Mouse (Mus musculus) brain, embryonic 14.5 days (tissue): Measurements from ENCODE around the gene Hmcn1.

Source experiments
- CTCF ChIP-seq: fragments of 200-500 bp; IDR thresholded peaks from 2 replicates; pipeline ENCODE4 v1.5.1; 2012; ENCODE audit warnings: inconsistent platforms, mild to moderate bottlenecking, moderate library complexity, borderline replicate concordance; ENCODE audit not compliant: insufficient read depth, insufficient read length; ENCODE audit errors: extremely low read depth
- POLR2A ChIP-seq: fragments of 200-500 bp; IDR thresholded peaks from 2 replicates; pipeline ENCODE4 v1.6.1; 2012; ENCODE audit warnings: mild to moderate bottlenecking, inconsistent platforms, borderline replicate concordance; ENCODE audit not compliant: poor library complexity, insufficient read depth, insufficient read length, severe bottlenecking; ENCODE audit errors: extremely low read depth

DNA sequence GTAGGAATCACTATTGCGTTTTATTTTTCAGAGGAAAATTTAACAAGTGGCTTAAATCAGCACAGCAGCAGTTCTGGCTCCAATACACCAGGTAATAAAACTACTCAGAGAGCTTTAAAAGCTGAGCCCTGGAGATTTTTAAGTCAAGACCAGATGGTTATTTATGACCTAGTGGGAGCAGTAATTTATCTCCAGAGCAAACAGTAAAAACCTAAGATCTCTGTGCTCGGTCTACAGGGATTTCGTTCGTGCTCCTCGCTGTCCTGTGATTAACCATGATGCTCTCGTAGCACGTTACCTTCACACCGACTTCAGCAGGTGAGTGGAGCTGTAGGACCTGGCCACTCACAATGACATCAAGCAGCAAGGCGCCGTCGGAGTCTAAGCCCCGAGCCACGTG lies 399.6 kb downstream of the Hmcn1 start:
- TF ChIP-seq CTCF (no peak), POLR2A (no peak)
